Mouse (Mus musculus): ENCODE results near the gene Rnf182. TPM values are rescaled to one million over a fixed set of nuclear protein-coding genes. Genes with fewer than 3 reads are reported as not detected.

The Rnf182 gene
- not detected in 2 replicates for polyA plus RNA-seq (2012; rRNA removed; ENCODE audit: low replicate concordance)

DNA sequence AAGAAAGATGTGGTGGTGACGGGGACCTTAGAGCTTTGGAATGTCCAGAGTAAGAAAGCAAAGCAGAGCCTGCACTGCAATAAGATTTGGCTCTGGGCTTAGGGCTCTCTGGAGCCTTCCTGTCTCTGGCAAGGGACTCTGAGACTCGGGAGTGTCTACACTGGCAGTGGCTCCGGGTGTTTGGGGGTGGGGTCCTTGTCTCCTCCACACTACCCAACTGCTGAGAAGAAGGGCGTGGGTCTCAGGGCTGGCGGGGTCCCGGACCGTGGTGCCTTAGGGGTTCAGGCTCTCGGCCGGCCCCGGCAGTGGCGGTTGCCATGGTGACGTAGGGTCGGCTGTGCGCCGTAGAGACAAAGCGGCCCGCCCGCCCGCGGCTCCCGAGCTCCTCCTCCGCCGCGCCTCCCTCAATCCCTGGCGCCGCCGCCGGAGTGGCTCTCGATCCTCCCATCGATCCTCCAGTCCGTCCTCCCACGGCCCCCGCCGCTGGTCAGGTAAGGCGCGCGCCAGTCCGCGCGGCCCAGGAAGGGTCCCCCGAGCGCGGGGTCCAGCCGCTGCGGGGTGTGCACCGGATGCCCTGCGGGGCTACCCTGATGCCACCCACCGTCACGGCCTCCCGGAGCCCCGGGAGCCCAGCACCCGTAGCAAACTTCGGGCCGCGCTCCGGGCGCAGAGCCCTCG, at the start of gene Rnf182:
Rnf182 (plus strand) TSS at position 134 of the 678 bp plus-strand sequence.

Other genes with a start within 250 kb of the Rnf182 start
- 76.1 and 81.9 TPM in 2 replicates for gene Nol7, start 217.3 kb upstream of the Rnf182 start, polyA plus RNA-seq (2012; rRNA removed; ENCODE audit: low replicate concordance)
- gene Ranbp9, start 134.4 kb upstream of the Rnf182 start, polyA plus RNA-seq (2012; rRNA removed; ENCODE audit: low replicate concordance), result 7.2 and 14.7 TPM in 2 replicates
- 17.9 and 52.3 TPM in 2 replicates for gene Mcur1, start 55.5 kb upstream of the Rnf182 start, polyA plus RNA-seq (2012; rRNA removed; ENCODE audit: low replicate concordance)
- 1.8 and 3.5 TPM in 2 replicates for gene Cd83, start 169.1 kb downstream of the Rnf182 start, polyA plus RNA-seq (2012; rRNA removed; ENCODE audit: low replicate concordance)

Measured in duodenum, adult 2 months (tissue).